Mouse (Mus musculus): ENCODE results near the gene Palld.

- TF ChIP-seq CTCF (IDR thresholded peaks at IDR 0.05; ENCODE audit: low read depth, low read length) (no peak), EP300 (IDR thresholded peaks at IDR 0.05; ENCODE audit: insufficient read depth, low read depth, low read length) (no peak)
Measured at GRCm38 (mm10) chr8:61734164-61734563, 168.3 kb downstream of the Palld start.

Measured in ES-Bruce4 (cell line).